Comparison of ENCODE assay signal across 29 mouse cellular contexts in genomic region chr17:29827602-29828001, GRCm38 (mm10).
DNase-seq lines count a peak whose midpoint lies in the region; ATAC-seq and TF ChIP-seq lines count a peak whose summit lies in the region.
"Had no signal": no experiment of that assay in that cellular context is flagged by ENCODE, and none has a peak within 500 bp of the region (broad histone marks: within the 10 kb centered on the region; RNA-seq: fewer than 3 reads in every experiment).

No protein-coding gene starts in this region.

- no peak for DNase-seq in kidney, adult 8-10 months
- DNase-seq in liver, postnatal 0 days = peak; percentile 53
- no peak for DNase-seq in urinary bladder, postnatal 36 days (ENCODE audit: low spot score in 2 of 2)
- DNase-seq in ovary, postnatal 10 days (ENCODE audit: low spot score) = no peak
- DNase-seq: adrenal gland, adult 8-10 months; cerebellum, adult 8-10 months; cerebellum, postnatal 36 days; forebrain, postnatal 0 days; heart, postnatal 14 days; kidney, adult 9 months; kidney, postnatal 14 days; lung, embryonic 14.5 days; lung, postnatal 14 days; retina, postnatal 1 day; right cerebral cortex, postnatal 14 days; thymus, adult 18-20 months; thymus, postnatal 25 days had no signal

- no peaks in the 10 kb centered on the region for H3K27me3 ChIP-seq in kidney, embryonic 16.5 days (ENCODE audit: insufficient read depth, low read length)
- peaks cover 57% of the 10 kb centered on the region for H3K27me3 ChIP-seq in liver, embryonic 12.5 days (replicated peaks)
- no peaks in the 10 kb centered on the region for H3K27me3 ChIP-seq in liver, postnatal 0 days (ENCODE audit: insufficient read depth, low read length)
- H3K27me3 ChIP-seq: embryonic facial prominence, embryonic 12.5 days; hindbrain, embryonic 15.5 days; neural tube, embryonic 12.5 days had no signal

- no peaks in the 10 kb centered on the region for H3K36me3 ChIP-seq in kidney, embryonic 16.5 days (ENCODE audit: insufficient read depth, low read length)
- H3K36me3 ChIP-seq in liver, embryonic 12.5 days = no peaks in the 10 kb centered on the region
- no peaks in the 10 kb centered on the region for H3K36me3 ChIP-seq in liver, postnatal 0 days (replicated peaks; ENCODE audit: insufficient read depth, low read length)
- H3K36me3 ChIP-seq: embryonic facial prominence, embryonic 12.5 days; G1E; heart, embryonic 13.5 days; hindbrain, embryonic 10.5 days; hindbrain, embryonic 15.5 days; neural tube, embryonic 12.5 days had no signal

- no peak overlapping the region for H3K27ac ChIP-seq in kidney, embryonic 16.5 days (ENCODE audit: low read length)
- no peak overlapping the region for H3K27ac ChIP-seq in liver, embryonic 12.5 days
- no peak overlapping the region for H3K27ac ChIP-seq in liver, postnatal 0 days (ENCODE audit: low read depth)
- H3K27ac ChIP-seq: embryonic facial prominence, embryonic 12.5 days; forebrain, embryonic 12.5 days; heart, embryonic 13.5 days; hindbrain, embryonic 10.5 days; hindbrain, embryonic 15.5 days; neural tube, embryonic 12.5 days had no signal

- H3K4me1 ChIP-seq in kidney, embryonic 16.5 days (ENCODE audit: insufficient read depth, low read length) = no peaks in the 10 kb centered on the region
- peaks cover 32% of the 10 kb centered on the region for H3K4me1 ChIP-seq in liver, embryonic 12.5 days
- H3K4me1 ChIP-seq in liver, postnatal 0 days (ENCODE audit: insufficient read depth) = peaks cover 2% of the 10 kb centered on the region; the same call in 1 of the 2 replicates
- H3K4me1 ChIP-seq: embryonic facial prominence, embryonic 12.5 days; forebrain, embryonic 12.5 days; neural tube, embryonic 12.5 days had no signal

- TF ChIP-seq EP300 in liver, postnatal 0 days (IDR thresholded peaks at IDR 0.05; ENCODE audit: low read depth) = no peak

- 0 out of 2 replicates have a peak, but pooled peaks have one; percentile 51 for ATAC-seq in kidney, embryonic 16.5 days (ENCODE audit: low FRiP score, low TSS enrichment)
- ATAC-seq in liver, embryonic 12.5 days = peak; percentile 67; the same call in 1 of the 2 replicates
- peak; percentile 44; the same call in 1 of the 2 replicates for ATAC-seq in liver, postnatal 0 days
- ATAC-seq in inflammation-experienced regulatory T-cells, adult 6 months = no peak
- ATAC-seq: forebrain, postnatal 0 days; midbrain, embryonic 16.5 days had no signal

- 64% methylated on average over 5 of the region's 5 CpGs for WGBS in kidney, embryonic 16.5 days
- 56% methylated on average over 5 of the region's 5 CpGs for WGBS in liver, embryonic 12.5 days (ENCODE audit: insufficient replicate concordance)
- 55% methylated on average over 5 of the region's 5 CpGs for WGBS in liver, postnatal 0 days (ENCODE audit: insufficient replicate concordance)

- no peak overlapping the region for H3K4me2 ChIP-seq in kidney, embryonic 16.5 days (replicated peaks; ENCODE audit: low read depth, low read length)
- H3K4me2 ChIP-seq in liver, embryonic 12.5 days = peak overlapping the region; percentile 35
- H3K4me2 ChIP-seq in liver, postnatal 0 days (ENCODE audit: low read depth, low read length) = no peak overlapping the region
- H3K4me2 ChIP-seq: embryonic facial prominence, embryonic 12.5 days; forebrain, embryonic 12.5 days; heart, embryonic 13.5 days; hindbrain, embryonic 15.5 days; lung, embryonic 14.5 days; midbrain, embryonic 11.5 days; neural tube, embryonic 12.5 days had no signal

- H3K9ac ChIP-seq in kidney, embryonic 16.5 days (replicated peaks; ENCODE audit: low read length) = no peak overlapping the region
- no peak overlapping the region for H3K9ac ChIP-seq in liver, embryonic 12.5 days
- no peak overlapping the region for H3K9ac ChIP-seq in liver, postnatal 0 days (replicated peaks)
- H3K9ac ChIP-seq: embryonic facial prominence, embryonic 12.5 days; forebrain, embryonic 12.5 days; forebrain, postnatal 0 days; heart, embryonic 13.5 days; hindbrain, embryonic 15.5 days; lung, embryonic 14.5 days; neural tube, embryonic 12.5 days had no signal

- H3K9me3 ChIP-seq in kidney, embryonic 16.5 days (ENCODE audit: low read length) = no peaks in the 10 kb centered on the region
- no peaks in the 10 kb centered on the region for H3K9me3 ChIP-seq in liver, embryonic 12.5 days (replicated peaks)
- H3K9me3 ChIP-seq in liver, postnatal 0 days (ENCODE audit: low read length) = no peaks in the 10 kb centered on the region
- H3K9me3 ChIP-seq: embryonic facial prominence, embryonic 12.5 days; forebrain, embryonic 12.5 days; G1E; heart, embryonic 13.5 days; hindbrain, embryonic 10.5 days; hindbrain, embryonic 15.5 days; neural tube, embryonic 12.5 days had no signal

- TF ChIP-seq CTCF in liver, postnatal 0 days (IDR thresholded peaks at IDR 0.05; ENCODE audit: low read depth) = no peak

- no peak overlapping the region for H3K4me3 ChIP-seq in kidney, embryonic 16.5 days (ENCODE audit: low read length)
- H3K4me3 ChIP-seq in liver, embryonic 12.5 days = no peak overlapping the region
- no peak overlapping the region for H3K4me3 ChIP-seq in liver, postnatal 0 days (ENCODE audit: low read depth, low read length)
- H3K4me3 ChIP-seq: embryonic facial prominence, embryonic 12.5 days; forebrain, embryonic 12.5 days; heart, embryonic 13.5 days; hindbrain, embryonic 10.5 days; hindbrain, embryonic 15.5 days; neural tube, embryonic 12.5 days had no signal
